Mouse (Mus musculus): ENCODE data around the gene T. TPM values are rescaled to one million over a fixed set of nuclear protein-coding genes. Genes with fewer than 3 reads are reported as not detected.

Gene T
- total and polyA plus RNA-seq, 2 experiments from 2014 or later = 0.31 to 0.52 TPM

DNA sequence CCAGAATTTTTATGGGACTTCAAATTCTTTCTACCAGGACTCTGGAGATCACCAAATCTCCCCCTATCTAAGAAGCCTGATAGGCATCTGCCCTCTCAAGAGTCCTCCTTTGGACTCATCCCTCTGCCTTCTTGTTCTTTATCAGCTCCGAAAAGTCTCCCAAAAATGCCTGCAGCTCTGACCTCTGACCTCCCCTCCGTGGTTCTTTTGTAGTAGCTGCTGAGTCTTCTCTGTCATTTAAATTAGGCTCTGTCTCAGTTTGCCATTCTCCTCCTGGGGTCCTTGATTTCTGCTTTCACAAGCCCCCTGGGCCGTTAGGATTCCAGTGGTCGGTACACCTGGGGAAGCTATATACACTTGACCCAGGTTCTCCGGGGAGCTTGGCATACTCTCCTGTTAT is 4.3 kb upstream of the T start:
- Histone ChIP-seq H3K4me3 (ENCODE audit: low read length) (no peak overlapping the region), H3K9ac (replicated peaks; ENCODE audit: low read length) (no peak overlapping the region), H3K36me3 (ENCODE audit: insufficient read depth, low read length) (no peaks in the 10 kb centered on the region), H3K9me3 (ENCODE audit: low read length) (no peaks in the 10 kb centered on the region), H3K4me1 (ENCODE audit: insufficient read depth, low read length) (no peaks in the 10 kb centered on the region), H3K27ac (no peak overlapping the region), H3K4me2 (ENCODE audit: low read depth, low read length) (no peak overlapping the region), H3K27me3 (ENCODE audit: insufficient read depth, low read length) (peaks cover 59% of the 10 kb centered on the region)
- ATAC-seq (no peak), DNase-seq (ENCODE audit: low spot score) (no peak)
- TF ChIP-seq CTCF (IDR thresholded peaks at IDR 0.05; ENCODE audit: low read depth) = no peak
- 1% methylated on average over 5 of the region's 5 CpGs for WGBS

DNA sequence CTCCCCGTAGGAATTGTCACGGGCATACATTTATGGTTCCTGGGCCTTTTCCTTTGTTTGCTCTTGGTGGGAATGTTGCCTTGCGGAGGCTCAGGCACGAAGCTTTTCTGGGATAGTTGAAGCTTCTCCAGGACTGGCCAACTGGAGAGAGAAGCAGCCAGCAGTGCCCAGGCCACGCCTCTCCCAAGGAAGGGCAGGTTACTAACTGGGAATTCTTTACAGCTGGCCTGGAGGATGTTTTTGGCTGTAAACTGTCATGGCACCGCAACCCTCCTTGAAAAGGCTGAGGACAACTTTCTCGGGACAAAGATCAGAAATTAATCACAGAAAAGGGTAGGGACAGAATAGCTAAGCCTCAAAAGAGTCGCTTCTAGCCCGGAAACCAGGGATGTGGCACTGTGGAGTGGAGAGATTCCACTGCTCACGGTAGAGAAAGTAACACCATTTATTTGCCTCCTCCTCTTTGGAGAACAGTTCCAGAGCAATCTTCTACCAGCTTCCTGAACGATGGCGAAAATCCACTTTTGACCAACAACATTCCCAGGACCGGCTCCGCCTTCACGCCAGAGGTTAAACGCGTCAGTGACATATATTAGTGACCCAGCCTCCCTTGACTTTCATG is 1.9 kb upstream of the T start:
- no peak for TF ChIP-seq CTCF (IDR thresholded peaks at IDR 0.05; ENCODE audit: low read depth)
- Histone ChIP-seq H3K27me3 (ENCODE audit: insufficient read depth, low read length) (peaks cover 78% of the 10 kb centered on the region), H3K4me1 (ENCODE audit: insufficient read depth, low read length) (no peaks in the 10 kb centered on the region), H3K4me3 (ENCODE audit: low read length) (no peak overlapping the region), H3K9me3 (ENCODE audit: low read length) (no peaks in the 10 kb centered on the region), H3K9ac (replicated peaks; ENCODE audit: low read length) (no peak overlapping the region), H3K27ac (no peak overlapping the region), H3K4me2 (ENCODE audit: low read depth, low read length) (no peak overlapping the region), H3K36me3 (ENCODE audit: insufficient read depth, low read length) (no peaks in the 10 kb centered on the region)
- ATAC-seq (no peak), DNase-seq (ENCODE audit: low spot score) (no peak)
- WGBS = 5% methylated on average over 17 of the region's 17 CpGs

DNA sequence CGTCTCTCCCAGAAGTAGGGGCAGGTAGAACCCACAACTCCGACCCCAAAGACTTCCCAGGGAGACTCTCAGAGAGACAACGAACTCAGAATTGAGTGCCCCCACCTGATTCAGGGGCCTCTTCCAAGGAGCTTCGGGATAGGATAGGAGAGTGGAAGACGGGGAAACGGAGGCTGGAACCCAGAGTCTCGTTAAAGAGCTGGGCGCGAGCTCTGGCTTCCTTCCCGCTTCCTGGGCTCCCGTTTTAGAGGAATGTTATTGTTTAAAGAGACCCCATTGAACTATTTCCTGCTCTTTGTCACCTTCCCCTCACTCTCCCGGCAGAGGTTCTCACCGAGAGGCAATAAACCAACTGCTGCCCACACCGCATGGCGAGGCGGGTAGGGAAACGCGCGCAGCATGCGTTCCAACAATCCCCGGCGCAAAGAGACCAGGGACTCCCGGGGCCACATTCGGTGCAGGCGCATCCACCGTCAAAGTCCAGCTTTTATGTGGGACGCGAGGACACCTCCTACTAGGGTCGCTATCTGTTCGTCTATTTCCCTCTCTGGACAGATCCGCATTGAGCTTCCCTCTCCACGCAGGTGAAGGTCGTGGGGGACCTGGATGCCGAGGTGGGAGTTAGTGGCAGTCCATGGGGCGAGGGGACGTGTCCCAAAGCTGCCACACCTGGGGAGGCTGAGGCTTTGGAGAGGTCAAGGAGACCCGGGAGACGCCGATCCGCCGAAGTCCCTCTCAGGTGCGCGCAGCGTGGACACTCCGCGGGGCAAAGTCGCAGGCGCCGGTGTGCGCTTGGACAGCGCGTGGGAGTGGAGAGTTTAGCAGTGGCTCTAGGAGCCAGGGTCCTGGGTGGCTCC is 874 bp upstream of the T start:
- ATAC-seq = no peak
- Histone ChIP-seq H3K36me3 (ENCODE audit: insufficient read depth, low read length) (no peaks in the 10 kb centered on the region), H3K27me3 (ENCODE audit: insufficient read depth, low read length) (peaks cover 83% of the 10 kb centered on the region), H3K4me2 (ENCODE audit: low read depth, low read length) (peak overlapping the region; percentile 48), H3K9ac (replicated peaks; ENCODE audit: low read length) (no peak overlapping the region), H3K4me3 (ENCODE audit: low read length) (peak overlapping the region; percentile 28), H3K4me1 (ENCODE audit: insufficient read depth, low read length) (no peaks in the 10 kb centered on the region), H3K27ac (no peak overlapping the region), H3K9me3 (ENCODE audit: low read length) (no peaks in the 10 kb centered on the region)
- TF ChIP-seq CTCF (IDR thresholded peaks at IDR 0.05; ENCODE audit: low read depth) = no peak
- DNase-seq (ENCODE audit: low spot score) = no peak
- under 1% methylated on average over 52 of the region's 52 CpGs for WGBS

DNA sequence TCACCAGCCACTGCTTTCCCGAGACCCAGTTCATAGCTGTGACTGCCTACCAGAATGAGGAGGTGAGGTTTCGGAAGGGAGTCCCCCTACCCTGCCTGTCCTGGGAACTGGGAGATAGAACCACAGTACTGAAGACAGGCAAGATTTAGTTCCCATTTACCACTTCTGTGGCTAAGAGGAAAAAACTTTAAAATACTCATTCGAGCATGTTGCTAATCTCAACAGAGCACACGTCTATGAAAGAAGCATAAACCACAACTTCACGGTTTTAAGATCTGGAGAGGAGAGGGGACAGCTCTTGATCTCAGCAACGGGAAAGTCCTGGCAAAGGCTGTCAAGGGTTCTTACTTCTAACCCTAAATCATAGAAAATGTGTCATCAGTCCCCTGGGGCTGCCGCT is 2.0 kb downstream of the T start:
- WGBS = 34% methylated on average over 7 of the region's 7 CpGs
- H3K4me1 ChIP-seq (ENCODE audit: insufficient read depth, low read length) = no peaks in the 10 kb centered on the region
- peaks cover 70% of the 10 kb centered on the region for H3K27me3 ChIP-seq (ENCODE audit: insufficient read depth, low read length)
- no peak overlapping the region for H3K4me2 ChIP-seq (ENCODE audit: low read depth, low read length)
- H3K9ac ChIP-seq (replicated peaks; ENCODE audit: low read length) = no peak overlapping the region
- no peaks in the 10 kb centered on the region for H3K9me3 ChIP-seq (ENCODE audit: low read length)
- no peak overlapping the region for H3K4me3 ChIP-seq (ENCODE audit: low read length)
- no peak for TF ChIP-seq CTCF (IDR thresholded peaks at IDR 0.05; ENCODE audit: low read depth)
- H3K36me3 ChIP-seq (ENCODE audit: insufficient read depth, low read length) = no peaks in the 10 kb centered on the region
- ATAC-seq (no peak), DNase-seq (ENCODE audit: low spot score) (no peak)
- H3K27ac ChIP-seq = no peak overlapping the region

DNA sequence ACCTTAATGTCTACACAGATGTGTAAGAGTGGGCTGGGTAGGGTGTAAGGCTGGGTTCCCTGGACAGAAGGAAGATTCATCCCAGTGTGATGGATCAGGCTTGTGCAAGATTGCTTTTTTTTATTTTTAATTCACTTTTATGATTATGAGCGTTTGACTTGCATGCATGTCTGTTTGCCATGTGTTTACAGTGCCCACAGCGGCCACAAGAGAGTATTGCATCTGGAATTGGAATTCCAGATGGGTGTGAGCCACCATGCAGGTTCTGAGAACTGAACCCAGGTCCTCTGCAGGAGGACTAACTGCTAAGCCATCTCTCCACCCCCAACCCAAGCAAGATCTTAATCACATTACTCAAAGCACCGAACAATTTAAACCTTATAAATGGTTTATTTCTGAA is 9.8 kb downstream of the T start:
- no peak overlapping the region for H3K4me3 ChIP-seq (ENCODE audit: low read length)
- ATAC-seq (no peak), DNase-seq (ENCODE audit: low spot score) (no peak)
- TF ChIP-seq CTCF (IDR thresholded peaks at IDR 0.05; ENCODE audit: low read depth) = peak; percentile 32; the same call in 1 of the 2 replicates
- no peak overlapping the region for H3K9ac ChIP-seq (replicated peaks; ENCODE audit: low read length)
- WGBS = 59% methylated on average over 3 of the region's 3 CpGs
- no peak overlapping the region for H3K27ac ChIP-seq
- no peaks in the 10 kb centered on the region for H3K9me3 ChIP-seq (ENCODE audit: low read length)
- no peak overlapping the region for H3K4me2 ChIP-seq (ENCODE audit: low read depth, low read length)
- H3K4me1 ChIP-seq (ENCODE audit: insufficient read depth, low read length) = no peaks in the 10 kb centered on the region
- H3K27me3 ChIP-seq (ENCODE audit: insufficient read depth, low read length) = no peaks in the 10 kb centered on the region
- H3K36me3 ChIP-seq (ENCODE audit: insufficient read depth, low read length) = no peaks in the 10 kb centered on the region

DNA sequence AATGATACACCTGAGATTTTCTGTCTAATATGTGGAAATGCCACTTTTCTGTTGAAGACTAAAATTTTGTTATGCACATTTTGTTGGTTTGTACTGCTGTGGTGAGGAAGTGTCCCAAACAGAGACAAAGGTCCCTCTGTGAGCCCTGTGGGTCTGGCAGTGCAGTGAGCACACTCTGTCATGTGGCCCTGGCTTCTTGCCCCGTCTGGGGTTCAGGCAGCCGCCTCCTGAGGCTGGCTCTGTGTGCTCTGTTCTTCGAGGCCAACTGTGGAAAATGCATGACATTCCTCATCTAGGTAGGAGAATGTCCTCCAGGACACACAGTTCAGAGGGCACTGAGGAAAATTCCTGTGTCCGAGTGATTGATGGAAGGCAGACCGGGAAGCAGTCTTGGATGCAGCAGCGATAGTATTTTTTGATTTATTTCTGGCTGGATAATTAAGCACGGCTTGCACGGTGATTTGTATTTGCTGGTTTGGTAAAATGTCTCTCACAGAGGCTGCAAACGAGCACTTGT is 13.5 kb downstream of the T start:
- no peak overlapping the region for H3K4me3 ChIP-seq (ENCODE audit: low read length)
- no peak for TF ChIP-seq CTCF (IDR thresholded peaks at IDR 0.05; ENCODE audit: low read depth)
- H3K9ac ChIP-seq (replicated peaks; ENCODE audit: low read length) = no peak overlapping the region
- ATAC-seq = no peak
- no peaks in the 10 kb centered on the region for H3K9me3 ChIP-seq (ENCODE audit: low read length)
- 17% methylated on average over 9 of the region's 9 CpGs for WGBS
- no peak overlapping the region for H3K4me2 ChIP-seq (ENCODE audit: low read depth, low read length)
- H3K27me3 ChIP-seq (ENCODE audit: insufficient read depth, low read length) = no peaks in the 10 kb centered on the region
- no peaks in the 10 kb centered on the region for H3K4me1 ChIP-seq (ENCODE audit: insufficient read depth, low read length)
- peak; percentile 14 for DNase-seq (ENCODE audit: low spot score)
- H3K36me3 ChIP-seq (ENCODE audit: insufficient read depth, low read length) = no peaks in the 10 kb centered on the region
- no peak overlapping the region for H3K27ac ChIP-seq

DNA sequence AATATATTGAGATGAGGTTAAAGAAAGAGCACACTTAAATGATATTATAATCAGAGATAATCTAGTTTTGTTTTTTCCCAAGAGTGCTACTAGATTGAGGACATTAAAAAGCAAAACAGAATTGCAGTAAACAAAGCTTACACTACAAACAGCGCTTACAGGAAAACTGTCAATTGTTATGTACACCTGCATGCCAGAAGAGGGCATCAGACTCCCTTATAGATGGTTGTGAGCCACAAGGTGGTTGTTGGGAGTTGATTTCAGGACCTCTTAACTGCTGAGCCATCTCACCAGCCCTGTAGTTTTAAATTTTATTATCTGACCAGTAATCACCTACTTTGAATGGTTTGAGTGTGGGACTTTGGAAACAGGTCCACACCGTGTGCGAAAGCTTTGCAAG is 14.1 kb downstream of the T start:
- no peak overlapping the region for H3K4me3 ChIP-seq (ENCODE audit: low read length)
- H3K4me2 ChIP-seq (ENCODE audit: low read depth, low read length) = no peak overlapping the region
- H3K27ac ChIP-seq = no peak overlapping the region
- no peaks in the 10 kb centered on the region for H3K4me1 ChIP-seq (ENCODE audit: insufficient read depth, low read length)
- no peaks in the 10 kb centered on the region for H3K36me3 ChIP-seq (ENCODE audit: insufficient read depth, low read length)
- DNase-seq (ENCODE audit: low spot score) (no peak), ATAC-seq (no peak)
- H3K27me3 ChIP-seq (ENCODE audit: insufficient read depth, low read length) = no peaks in the 10 kb centered on the region
- H3K9ac ChIP-seq (replicated peaks; ENCODE audit: low read length) = no peak overlapping the region
- no peaks in the 10 kb centered on the region for H3K9me3 ChIP-seq (ENCODE audit: low read length)
- TF ChIP-seq CTCF (IDR thresholded peaks at IDR 0.05; ENCODE audit: low read depth) = peak; percentile 55
- 65% methylated on average over 3 of the region's 3 CpGs for WGBS

Measured in hindbrain, postnatal 0 days (tissue).